Mouse (Mus musculus) kidney, adult 2 months (tissue): Measurements from ENCODE around the gene Soat2. TPM values are rescaled to one million over a fixed set of nuclear protein-coding genes. Genes with fewer than 3 reads are reported as not detected.

Experiments
- DNase-seq: peaks from one replicate; pipeline ENCODE4 v3.0.0; 2021
- H3K27ac ChIP-seq: fragments of 200-500 bp; 2 replicates; pipeline ENCODE4 v1.5.1; 2012; ENCODE audit warnings: low read depth, low read length, control low read depth, inconsistent platforms; ENCODE audit not compliant: insufficient read depth
- H3K27me3 ChIP-seq: fragments of 200-500 bp; replicated peaks from 2 replicates; pipeline ENCODE4 v1.6.1; 2012; ENCODE audit warnings: mild to moderate bottlenecking, moderate library complexity, low read length, inconsistent platforms; ENCODE audit not compliant: control insufficient read depth, insufficient read depth
- H3K36me3 ChIP-seq: fragments of 200-500 bp; 2 replicates; pipeline ENCODE4 v1.6.1; 2012; ENCODE audit warnings: mild to moderate bottlenecking, moderate library complexity, low read length, inconsistent platforms; ENCODE audit not compliant: control insufficient read depth, insufficient read depth
- H3K4me1 ChIP-seq: fragments of 200-500 bp; 2 replicates; pipeline ENCODE4 v1.6.1; 2011; ENCODE audit warnings: low read length; ENCODE audit not compliant: control insufficient read depth, insufficient read depth
- H3K4me3 ChIP-seq: fragments of 200-500 bp; 2 replicates; pipeline ENCODE4 v1.5.1; 2011; ENCODE audit warnings: mild to moderate bottlenecking, low read depth, low read length, control low read depth; ENCODE audit not compliant: insufficient read depth
- CTCF ChIP-seq: fragments of 200-500 bp; conservative IDR thresholded peaks from 2 replicates; pipeline ENCODE4 v1.5.1; 2011; ENCODE audit warnings: low read depth, mild to moderate bottlenecking, control low read depth, low read length, moderate library complexity, mixed read lengths; ENCODE audit not compliant: insufficient read depth, insufficient read length
- POLR2A ChIP-seq: fragments of 200-500 bp; IDR thresholded peaks from one replicate; pipeline ENCODE4 v1.6.1; 2011; ENCODE audit warnings: low read depth, low read length, control low read depth
- WGBS: fragments of 180-500 bp; shearing (Covaris S2); methylation state at CpG from one replicate; pipeline ENCODE4 v1.1.7; 2018; 5-methylcytosine and 5-hydroxymethylcytosine counted together
- polyA plus RNA-seq: library from polyadenylated mRNA; depleted of rRNA; stranded (reverse); fragments of >200 nt; gene quantifications from 2 replicates; pipeline ENCODE4 v1.2.3, GENCODE M21; 2012

The Soat2 gene
- polyA plus RNA-seq, 1 experiment, result 1.2 TPM

- H3K4me1 ChIP-seq, result peaks cover 18% of the 10 kb centered on the region
- H3K27me3 ChIP-seq, result no peaks in the 10 kb centered on the region
- no peak overlapping the region for H3K27ac ChIP-seq
- no peak overlapping the region for H3K4me3 ChIP-seq
- TF ChIP-seq POLR2A (no peak), CTCF (no peak)
- 70% methylated on average over 7 of the region's 7 CpGs for WGBS
- no peaks in the 10 kb centered on the region for H3K36me3 ChIP-seq
- DNase-seq, result no peak
These were observed 42.0 kb downstream of the Soat2 start for GRCm38 (mm10) chr15:102192271-102192812.

GRCm38 (mm10) chr15:102192820-102193386 is 42.6 kb downstream of the Soat2 start:
- WGBS, result 70% methylated on average over 5 of the region's 5 CpGs
- Histone ChIP-seq H3K27ac (no peak overlapping the region), H3K4me1 (peaks cover 18% of the 10 kb centered on the region), H3K4me3 (no peak overlapping the region), H3K36me3 (no peaks in the 10 kb centered on the region), H3K27me3 (no peaks in the 10 kb centered on the region)
- TF ChIP-seq CTCF (no peak), POLR2A (no peak)
- DNase-seq, result no peak

GRCm38 (mm10) chr15:102193652-102194051 is 43.3 kb downstream of the Soat2 start:
- Histone ChIP-seq H3K27me3 (no peaks in the 10 kb centered on the region), H3K4me1 (peaks cover 18% of the 10 kb centered on the region), H3K36me3 (no peaks in the 10 kb centered on the region), H3K27ac (no peak overlapping the region), H3K4me3 (no peak overlapping the region)
- WGBS, result 87% methylated on average over 4 of the region's 4 CpGs
- TF ChIP-seq CTCF, result no peak
- TF ChIP-seq POLR2A, result no peak
- no peak for DNase-seq

- peak overlapping the region; percentile 28 for H3K27ac ChIP-seq
- H3K4me1 ChIP-seq, result peaks cover 18% of the 10 kb centered on the region
- 36% methylated on average over 4 of the region's 4 CpGs for WGBS
- H3K36me3 ChIP-seq, result no peaks in the 10 kb centered on the region
- TF ChIP-seq POLR2A (no peak), CTCF (no peak)
- peak; percentile 62 for DNase-seq
- H3K27me3 ChIP-seq, result no peaks in the 10 kb centered on the region
- no peak overlapping the region for H3K4me3 ChIP-seq
These were observed 44.1 kb downstream of the Soat2 start for GRCm38 (mm10) chr15:102194439-102194838.

GRCm38 (mm10) chr15:102195373-102195772 is 45.0 kb downstream of the Soat2 start:
- no peaks in the 10 kb centered on the region for H3K36me3 ChIP-seq
- H3K4me3 ChIP-seq, result no peak overlapping the region
- H3K27me3 ChIP-seq, result no peaks in the 10 kb centered on the region
- H3K27ac ChIP-seq, result 0 out of 2 replicates have a peak overlapping the region, but pooled peaks have one; percentile 5
- 47% methylated on average over 4 of the region's 4 CpGs for WGBS
- no peak for DNase-seq
- TF ChIP-seq CTCF, result no peak
- TF ChIP-seq POLR2A, result no peak
- peaks cover 18% of the 10 kb centered on the region for H3K4me1 ChIP-seq

GRCm38 (mm10) chr15:102198841-102199240 is 48.5 kb downstream of the Soat2 start:
- no peaks in the 10 kb centered on the region for H3K36me3 ChIP-seq
- no peak for TF ChIP-seq CTCF
- H3K4me3 ChIP-seq, result no peak overlapping the region
- peaks cover 10% of the 10 kb centered on the region; the same call in 1 of the 2 replicates for H3K4me1 ChIP-seq
- H3K27me3 ChIP-seq, result no peaks in the 10 kb centered on the region
- 71% methylated on average over 4 of the region's 4 CpGs for WGBS
- peak; percentile 64 for DNase-seq
- no peak overlapping the region for H3K27ac ChIP-seq

- Histone ChIP-seq H3K4me3 (peak within 1 kb of the TSS; percentile 71), H3K27me3 (no peaks in the 10 kb centered on the region), H3K36me3 (peaks cover 2% of the 10 kb centered on the region), H3K4me1 (peaks cover 28% of the 10 kb centered on the region), H3K27ac (peak within 1 kb of the TSS; percentile 96)
- 1% methylated on average over 68 of the region's 68 CpGs for WGBS
- peak; percentile 98 for DNase-seq
- no peak for TF ChIP-seq CTCF
- TF ChIP-seq POLR2A, result no peak
These were observed 52.9 kb downstream of the Soat2 start, which contains the start of gene Zfp740 for GRCm38 (mm10) chr15:102202971-102203834. TSS of gene Zfp740 (plus strand) at chr15:102203249.
